Mouse (Mus musculus) ES-E14 (cell line): ENCODE measurements around the gene Dennd4b. TPM values are rescaled to one million over a fixed set of nuclear protein-coding genes. Genes with fewer than 3 reads are reported as not detected.

ENCODE experiments used
- DNase-seq: peaks from one replicate; pipeline ENCODE4 v3.0.0-alpha.2; 2013; ENCODE audit warnings: low read depth, low spot score
- H3K27ac ChIP-seq: 2 replicates; pipeline ENCODE4 v1.5.1; 2012; ENCODE audit warnings: low read depth, mild to moderate bottlenecking, low read length, moderate library complexity, mixed read lengths; ENCODE audit not compliant: poor library complexity, insufficient read depth, severe bottlenecking
- H3K36me3 ChIP-seq: 2 replicates; pipeline ENCODE4 v1.6.1; 2012; ENCODE audit warnings: mild to moderate bottlenecking, low read length, moderate library complexity, mixed read lengths; ENCODE audit not compliant: control insufficient read depth, poor library complexity, insufficient read depth, severe bottlenecking
- H3K4me1 ChIP-seq, 2 experiments: fragments of 150-350 bp in 1 of 2; sonication (generic) in 1 of 2; 2 replicates each; pipeline ENCODE4 v1.6.1; 2012; ENCODE audit warnings: low read length in 2 of 2, mild to moderate bottlenecking in 1 of 2, mixed read lengths in 1 of 2; ENCODE audit not compliant: control insufficient read depth in 2 of 2, insufficient read depth in 2 of 2, poor library complexity in 1 of 2
- H3K4me3 ChIP-seq, 2 experiments: fragments of 150-350 bp in 1 of 2; sonication (generic) in 1 of 2; 2 replicates each; pipeline ENCODE4 v1.5.1; 2012; ENCODE audit warnings: low read length in 2 of 2, low read depth in 1 of 2, mild to moderate bottlenecking in 1 of 2, mixed read lengths in 1 of 2; ENCODE audit not compliant: insufficient read depth in 1 of 2, poor library complexity in 1 of 2, severe bottlenecking in 1 of 2
- H3K9ac ChIP-seq: 2 replicates; pipeline ENCODE4 v1.6.1; 2012; ENCODE audit warnings: low read depth, mild to moderate bottlenecking, low read length, mixed read lengths; ENCODE audit not compliant: poor library complexity, insufficient read depth, severe bottlenecking
- H3K9me3 ChIP-seq: fragments of 150-350 bp; sonication (generic); 2 replicates; pipeline ENCODE4 v1.6.1; 2012; ENCODE audit warnings: low read depth, mild to moderate bottlenecking, low read length; ENCODE audit not compliant: control insufficient read depth, insufficient read depth
- CHD2 ChIP-seq: IDR thresholded peaks from 2 replicates; pipeline ENCODE4 v1.6.1; 2014; ENCODE audit warnings: mild to moderate bottlenecking, low read depth, low read length, inconsistent platforms
- HCFC1 ChIP-seq: IDR thresholded peaks from 2 replicates; pipeline ENCODE4 v1.6.1; 2012; ENCODE audit warnings: low read length, inconsistent platforms, borderline replicate concordance; ENCODE audit not compliant: insufficient read depth
- ZNF384 ChIP-seq: IDR thresholded peaks from 2 replicates; pipeline ENCODE4 v1.6.1; 2012; ENCODE audit warnings: low read depth, low read length, inconsistent platforms
- in situ Hi-C, 2 experiments: fragments of 600-800 bp; cut with MboI; formaldehyde crosslinking; loops; one replicate each; pipeline ENCODE4 v1.15.1; 2025; ENCODE audit warnings: low sequenced_read_pairs in 2 of 2, inconsistent platforms in 1 of 2; ENCODE audit not compliant: unreplicated experiment in 2 of 2
- total RNA-seq: library from RNA; depleted of rRNA; stranded (reverse); fragments of 300-350 nt; gene quantifications from 2 replicates; pipeline ENCODE4 v1.2.3, GENCODE M21; 2012; rRNA removed

The Dennd4b gene
- total RNA-seq, 1 experiment, result 4.1 TPM

GRCm38 (mm10) chr3:90323119-90323518 is 58.1 kb downstream of the Dennd4b start:
- H3K9me3 ChIP-seq, result no peaks in the 10 kb centered on the region

More at GRCm38 (mm10) chr3:90323119-90323518, 58.1 kb downstream of the Dennd4b start:
- in situ Hi-C loops, result no loop called here
- no peak overlapping the region for H3K9ac ChIP-seq
- no peak overlapping the region for H3K27ac ChIP-seq
- no peaks in the 10 kb centered on the region for H3K36me3 ChIP-seq
- no peaks in the 10 kb centered on the region; a peak in 1 of 4 replicates for H3K4me1 ChIP-seq
- TF ChIP-seq CHD2 (no peak), HCFC1 (no peak), ZNF384 (peak; percentile 55; the same call in 1 of the 2 replicates)
- DNase-seq, result no peak
- H3K4me3 ChIP-seq, result no peak overlapping the region

Other genes with a start within 250 kb of the Dennd4b start
- gene 4933434E20Rik, start 213.5 kb upstream of the Dennd4b start, total RNA-seq, result 69.2 and 73.7 TPM in 2 replicates
- 85.4 and 109 TPM in 2 replicates for gene Ubap2l, start 212.6 kb upstream of the Dennd4b start, total RNA-seq
- 241 and 287 TPM in 2 replicates for gene Tpm3, start 192.5 kb upstream of the Dennd4b start, total RNA-seq
- 0.80 and 0.85 TPM in 2 replicates for gene Nup210l, start 161.1 kb upstream of the Dennd4b start, total RNA-seq
- 3,820 and 4,467 TPM in 2 replicates for gene Rps27, start 51.5 kb upstream of the Dennd4b start, total RNA-seq
- 9.6 and 13.2 TPM in 2 replicates for gene Rab13, start 51.5 kb upstream of the Dennd4b start, total RNA-seq
- 61.9 and 64.0 TPM in 2 replicates for gene Jtb, start 33.6 kb upstream of the Dennd4b start, total RNA-seq
- 2.3 and 4.8 TPM in 2 replicates for gene Creb3l4, start 21.7 kb upstream of the Dennd4b start, total RNA-seq
- gene Slc39a1, start 17.0 kb upstream of the Dennd4b start, total RNA-seq, result 88.4 and 115 TPM in 2 replicates
- 9.8 and 11.8 TPM in 2 replicates for gene Crtc2, start 11.0 kb upstream of the Dennd4b start, total RNA-seq
- gene Gatad2b, start 28.0 kb downstream of the Dennd4b start, total RNA-seq, result 17.9 and 20.9 TPM in 2 replicates
- gene Slc27a3, start 124.8 kb downstream of the Dennd4b start, total RNA-seq, result 22.9 and 43.7 TPM in 2 replicates
- 62.7 and 72.4 TPM in 2 replicates for gene Ints3, start 168.4 kb downstream of the Dennd4b start, total RNA-seq
- 16.4 and 21.6 TPM in 2 replicates for gene Npr1, start 200.7 kb downstream of the Dennd4b start, total RNA-seq
- 153 and 165 TPM in 2 replicates for gene Ilf2, start 210.9 kb downstream of the Dennd4b start, total RNA-seq
- gene Snapin, start 225.8 kb downstream of the Dennd4b start, total RNA-seq, result 24.7 and 33.6 TPM in 2 replicates
- gene Chtop, start 244.3 kb downstream of the Dennd4b start, total RNA-seq, result 84.0 and 110 TPM in 2 replicates
- 1.7 and 2.3 TPM in 2 replicates for gene S100a1, start 249.2 kb downstream of the Dennd4b start, total RNA-seq
- 5.3 and 8.2 TPM in 2 replicates for gene S100a13, start 249.2 kb downstream of the Dennd4b start, total RNA-seq